Mouse (Mus musculus) heart, adult 9 months (tissue): ENCODE measurements around the gene Serinc4.
"Not testable (repeated sequence)": the region's sequence is repeated elsewhere in the genome, so short reads cannot be mapped to it uniquely, and the experiment has no call there.

Source experiments
- DNase-seq, 2 experiments: peaks; one replicate each; pipeline ENCODE4 v3.0.0; 2022; ENCODE audit warnings: low spot score in 2 of 2

The Serinc4 gene

DNA sequence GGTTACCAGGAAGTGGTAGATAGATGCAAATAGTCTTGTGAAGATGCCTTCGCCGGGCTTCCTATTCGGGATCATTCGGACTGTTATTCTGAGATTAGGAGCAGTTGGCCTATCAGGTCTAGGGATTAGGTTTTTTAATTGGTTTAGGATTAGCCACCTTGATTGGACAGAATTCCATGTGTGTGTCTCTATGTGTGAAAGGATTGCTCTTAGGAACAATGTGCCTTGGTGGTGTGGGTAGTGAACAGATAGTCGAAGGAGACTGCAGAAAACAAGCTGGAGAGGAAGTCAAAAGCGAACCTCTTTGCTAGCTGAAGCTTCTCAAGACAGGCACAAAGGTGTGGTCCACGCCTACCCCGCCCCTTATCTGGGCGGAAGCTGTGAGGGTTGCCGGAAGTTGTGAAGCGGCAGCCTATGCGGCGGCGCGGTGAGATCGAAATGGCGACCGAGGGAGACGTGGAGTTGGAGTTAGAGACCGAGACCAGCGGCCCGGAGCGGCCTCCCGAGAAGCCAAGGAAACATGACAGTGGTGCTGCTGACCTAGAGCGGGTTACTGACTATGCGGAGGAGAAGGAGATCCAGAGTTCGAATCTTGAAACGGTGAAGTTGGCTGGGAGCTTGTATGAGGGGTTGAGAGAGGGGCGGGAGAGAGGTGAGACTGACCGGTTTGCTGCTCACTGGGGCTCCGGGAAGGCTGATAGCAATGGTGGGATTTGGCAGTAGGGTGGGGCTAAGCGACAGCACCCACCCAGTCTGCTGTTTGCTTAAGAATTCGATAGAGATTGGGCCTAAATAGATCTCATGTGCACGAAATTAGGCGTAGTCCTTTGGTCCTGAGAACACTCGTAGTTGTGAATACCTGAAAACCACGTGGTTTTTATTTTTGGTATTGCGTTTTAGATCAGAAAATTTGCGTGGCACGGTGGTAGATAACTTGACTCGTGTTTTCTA, at the start of gene Serinc4:
Gene Serinc4, minus strand, starts transcription at position 90 of the 951 bp plus-strand sequence.
- DNase-seq, result peak; percentile 77 to 79

DNA sequence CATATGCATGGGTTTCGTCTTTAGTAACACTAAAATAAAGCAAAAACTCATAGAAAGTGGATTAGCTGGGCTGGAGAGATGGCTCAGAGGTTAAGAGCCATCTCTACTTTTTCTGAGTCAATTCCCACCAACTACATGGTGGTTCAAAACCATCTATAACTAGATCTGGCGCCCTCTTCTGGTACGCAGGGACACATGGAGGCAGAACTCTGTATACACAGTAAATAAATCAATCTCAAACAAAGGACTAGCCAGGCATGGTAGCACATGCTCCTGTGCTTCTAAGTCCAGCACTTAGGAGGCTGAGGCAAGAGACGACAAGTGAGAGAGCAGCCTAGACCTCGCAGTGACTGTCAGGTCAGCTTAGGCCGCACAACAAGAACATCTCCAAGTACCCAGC, 45.0 kb upstream of the Serinc4 start:
- DNase-seq, result not testable (repeated sequence)

DNA sequence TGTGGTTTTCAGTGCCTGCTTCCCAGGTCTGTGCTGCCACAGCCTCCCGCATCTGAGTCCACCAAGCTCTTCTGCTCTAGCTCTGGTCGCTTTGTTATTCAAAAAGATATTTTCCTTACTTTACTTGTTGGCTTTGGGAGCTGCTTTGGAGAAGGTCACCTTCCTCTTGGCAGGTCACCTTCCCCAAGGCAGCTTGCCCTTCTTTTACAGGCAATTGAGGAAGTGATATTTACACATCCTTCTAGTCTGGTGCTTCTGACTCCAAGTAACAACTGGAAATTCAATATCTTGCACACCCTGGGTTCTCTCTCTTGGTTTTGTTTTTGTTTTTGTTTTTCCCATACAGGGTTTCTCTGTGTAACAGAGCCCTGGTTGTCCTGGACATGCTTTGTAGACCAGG, 27.8 kb upstream of the Serinc4 start:
- not testable (repeated sequence) for DNase-seq

DNA sequence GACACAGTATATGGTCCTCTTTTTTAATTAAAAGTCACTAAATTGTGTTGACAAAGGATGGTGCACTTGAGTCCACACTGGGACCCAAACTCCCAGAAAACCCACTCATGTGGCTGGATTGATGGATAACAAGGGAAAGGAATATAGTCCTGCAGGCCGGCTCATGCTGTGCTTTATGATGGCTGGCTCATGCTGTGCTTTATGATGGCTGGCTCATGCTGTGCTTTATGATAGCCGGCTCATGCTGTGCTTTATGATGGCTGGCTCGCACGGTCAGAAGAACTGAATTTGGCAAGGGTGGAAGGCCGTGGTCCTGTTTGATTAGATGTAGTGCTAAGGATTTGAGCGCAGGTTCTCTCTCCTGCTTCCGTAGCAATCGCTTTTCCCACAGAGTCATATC, 27.0 kb upstream of the Serinc4 start:
- no peak for DNase-seq

DNA sequence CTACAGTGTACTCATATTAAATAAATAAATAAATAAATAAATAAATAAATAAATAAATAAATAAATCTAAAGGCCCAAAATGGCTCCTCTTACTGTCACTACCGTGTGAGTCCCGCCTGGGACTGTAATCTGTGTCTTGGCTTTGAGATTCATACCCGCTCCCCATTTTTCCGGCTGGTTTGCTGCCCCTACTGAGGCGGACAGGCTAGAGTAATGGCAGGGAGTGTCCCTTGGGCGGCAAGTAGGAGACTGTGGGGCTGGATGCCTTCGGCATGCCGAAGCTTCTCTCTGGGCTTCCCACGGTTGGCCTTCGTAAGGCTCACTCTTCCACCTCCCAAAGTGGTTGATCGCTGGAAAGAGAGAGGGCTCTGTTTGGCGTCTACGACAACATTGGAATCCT, 24.3 kb upstream of the Serinc4 start:
- not testable (repeated sequence) for DNase-seq

DNA sequence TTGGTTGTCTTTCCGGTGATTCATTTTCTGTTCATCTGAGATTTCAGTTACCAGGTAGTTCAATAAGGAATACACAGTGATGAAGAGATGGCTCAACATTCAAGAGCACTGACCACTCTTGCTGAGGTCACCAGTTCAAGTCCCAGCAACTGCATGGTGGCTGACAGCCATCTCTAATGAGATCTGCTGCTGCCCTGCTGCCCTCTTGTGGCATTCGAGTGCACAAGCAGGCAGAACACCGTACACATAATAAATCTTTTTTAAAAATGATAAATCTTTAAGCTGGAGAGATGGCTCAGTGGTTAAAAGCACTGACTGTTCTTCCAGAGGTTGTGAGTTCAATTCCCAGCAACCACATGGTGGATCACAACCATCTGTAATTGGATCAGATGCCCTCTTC, 23.9 kb upstream of the Serinc4 start:
- no peak for DNase-seq

DNA sequence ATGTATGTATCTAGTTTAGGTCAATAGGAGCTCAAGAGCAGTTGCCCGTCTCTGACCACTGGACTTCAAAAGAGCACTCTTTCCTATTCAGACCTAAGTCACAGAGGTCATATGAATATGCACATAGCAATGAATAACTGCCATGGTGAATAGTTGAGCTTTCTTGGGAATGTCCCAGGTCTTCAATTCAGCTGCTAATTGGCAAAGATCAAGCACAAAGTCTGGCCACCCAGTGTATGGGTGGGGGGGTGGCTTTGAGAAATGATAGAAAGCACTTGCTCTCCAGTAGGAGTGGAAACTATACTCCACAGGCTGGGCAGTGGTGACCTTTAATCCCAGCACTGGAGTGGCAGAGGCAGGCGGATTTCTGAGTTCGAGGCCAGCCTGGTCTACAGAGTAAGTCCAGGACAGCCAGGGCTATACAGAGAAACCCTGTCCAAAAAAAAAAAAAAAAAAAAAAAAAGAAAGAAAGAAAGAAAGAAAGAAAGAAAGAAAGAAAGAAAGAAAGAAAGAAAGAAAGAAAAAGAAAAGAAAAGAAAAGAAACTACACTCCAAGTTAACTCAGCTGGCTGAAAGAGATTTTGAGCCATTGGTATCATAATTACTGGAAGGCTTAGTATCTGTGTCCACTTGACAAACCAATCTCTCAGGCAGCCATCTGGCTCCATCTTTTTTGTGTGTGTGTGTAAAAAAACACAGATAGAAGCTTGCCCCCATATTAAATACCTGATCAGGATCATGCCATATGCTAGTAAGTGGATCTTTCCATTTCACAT, 21.1 kb upstream of the Serinc4 start:
- DNase-seq, result no peak

DNA sequence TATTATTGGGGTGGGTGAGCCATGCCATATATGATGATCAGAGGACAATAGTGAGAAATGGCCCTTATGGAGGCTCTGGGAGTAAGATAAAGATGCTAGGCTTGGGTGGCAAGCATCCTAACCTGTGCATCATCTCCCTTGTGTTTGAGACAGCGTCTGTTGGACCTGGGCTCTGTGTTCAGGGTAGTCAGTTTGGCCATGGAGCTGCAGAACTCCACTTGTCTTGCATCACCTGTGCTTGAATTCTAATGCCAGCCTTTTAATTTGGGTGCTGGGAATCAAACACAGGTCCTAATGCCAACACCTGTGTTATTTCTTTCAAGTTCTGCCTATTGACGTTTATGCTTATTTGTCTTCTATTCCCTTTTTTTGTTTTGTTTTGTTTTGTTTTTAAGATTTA, 18.7 kb upstream of the Serinc4 start:
- DNase-seq, result not testable (repeated sequence)

DNA sequence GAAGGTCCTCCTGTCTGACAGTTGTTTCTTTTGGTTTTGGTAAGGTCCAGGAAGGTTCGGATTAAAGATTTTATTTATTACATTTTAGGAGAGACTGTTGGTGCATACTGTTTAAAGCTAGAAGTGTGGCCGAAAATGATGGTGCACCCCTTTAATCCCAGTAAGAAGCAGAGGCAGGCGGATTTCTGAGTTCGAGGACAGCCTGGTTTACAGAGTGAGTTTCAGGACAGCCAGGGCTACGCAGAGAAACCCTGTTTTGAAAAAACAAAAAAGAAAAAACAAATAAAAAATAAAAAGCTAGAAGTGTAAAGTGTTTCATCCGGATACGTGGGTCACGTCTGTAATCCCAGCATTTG, 17.6 kb upstream of the Serinc4 start:
- no peak for DNase-seq

DNA sequence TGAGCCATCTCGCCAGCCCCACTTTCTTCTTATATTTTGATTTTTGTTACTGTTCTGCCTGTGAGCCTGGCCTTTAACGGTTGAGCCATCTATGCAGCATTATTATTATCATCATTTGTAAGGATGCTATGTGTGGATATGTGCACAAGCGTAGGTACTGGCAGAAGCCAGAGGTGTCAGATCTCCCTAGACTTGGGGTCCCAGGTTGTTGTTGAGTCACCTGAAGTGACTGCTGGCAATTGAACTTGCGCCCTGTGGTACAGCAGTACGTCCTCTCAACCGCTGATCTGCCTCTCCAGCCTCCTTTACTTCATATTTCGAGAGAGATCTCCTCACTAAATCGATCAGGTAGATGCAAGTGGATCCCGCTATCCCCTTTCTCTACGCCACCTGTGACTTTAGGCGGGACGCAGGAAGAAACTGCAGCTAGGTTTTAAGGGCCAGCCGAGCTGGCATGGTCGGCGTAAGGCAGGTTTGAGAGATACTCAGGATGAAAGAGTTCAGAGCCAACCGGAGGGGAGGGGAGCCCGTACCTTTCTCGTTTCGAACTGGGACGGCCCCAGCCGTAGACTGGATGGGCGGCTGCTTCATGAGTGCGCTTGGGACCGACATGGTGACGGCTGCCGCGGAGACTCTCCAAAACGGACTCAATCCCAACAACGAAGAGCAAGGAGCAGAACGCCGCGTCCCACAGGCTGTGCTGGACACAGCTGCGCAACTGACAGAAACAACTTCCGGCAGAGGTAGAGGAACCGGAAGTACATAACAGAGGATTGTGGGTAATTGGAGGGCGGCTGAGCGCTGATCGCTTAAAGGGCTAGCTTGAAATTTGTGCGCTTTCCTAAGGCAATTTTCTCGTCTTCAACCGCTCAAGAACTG, 17.0 kb upstream of the Serinc4 start, which contains the start of gene Mfap1b:
Gene Mfap1b, minus strand, starts transcription at position 767 of the 879 bp plus-strand sequence.
- DNase-seq, result peak; percentile 82 to 86

DNA sequence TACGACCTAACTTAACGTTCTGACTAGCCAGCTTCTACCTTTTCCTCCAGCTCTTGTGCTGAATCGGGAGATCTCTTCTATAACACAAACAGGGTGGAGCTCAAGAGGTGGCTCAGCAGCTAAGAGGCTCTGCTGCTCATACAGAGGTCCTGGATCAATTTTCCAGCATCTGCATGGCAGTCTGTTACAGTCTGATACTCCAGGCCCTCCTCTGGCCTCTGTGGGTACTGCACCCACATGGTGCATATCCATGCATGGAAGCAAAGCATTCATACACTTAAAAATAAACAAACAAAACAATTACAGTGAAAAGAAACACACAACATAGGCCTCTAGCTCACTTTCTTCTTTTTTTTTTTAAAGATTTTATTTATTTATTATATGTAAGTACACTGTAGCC, 16.2 kb upstream of the Serinc4 start:
- not testable (repeated sequence) for DNase-seq

DNA sequence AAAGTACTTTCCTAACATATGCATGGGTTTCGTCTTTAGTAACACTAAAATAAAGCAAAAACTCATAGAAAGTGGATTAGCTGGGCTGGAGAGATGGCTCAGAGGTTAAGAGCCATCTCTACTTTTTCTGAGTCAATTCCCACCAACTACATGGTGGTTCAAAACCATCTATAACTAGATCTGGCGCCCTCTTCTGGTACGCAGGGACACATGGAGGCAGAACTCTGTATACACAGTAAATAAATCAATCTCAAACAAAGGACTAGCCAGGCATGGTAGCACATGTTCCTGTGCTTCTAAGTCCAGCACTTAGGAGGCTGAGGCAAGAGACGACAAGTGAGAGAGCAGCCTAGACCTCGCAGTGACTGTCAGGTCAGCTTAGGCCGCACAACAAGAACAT, 12.4 kb upstream of the Serinc4 start:
- not testable (repeated sequence) for DNase-seq

DNA sequence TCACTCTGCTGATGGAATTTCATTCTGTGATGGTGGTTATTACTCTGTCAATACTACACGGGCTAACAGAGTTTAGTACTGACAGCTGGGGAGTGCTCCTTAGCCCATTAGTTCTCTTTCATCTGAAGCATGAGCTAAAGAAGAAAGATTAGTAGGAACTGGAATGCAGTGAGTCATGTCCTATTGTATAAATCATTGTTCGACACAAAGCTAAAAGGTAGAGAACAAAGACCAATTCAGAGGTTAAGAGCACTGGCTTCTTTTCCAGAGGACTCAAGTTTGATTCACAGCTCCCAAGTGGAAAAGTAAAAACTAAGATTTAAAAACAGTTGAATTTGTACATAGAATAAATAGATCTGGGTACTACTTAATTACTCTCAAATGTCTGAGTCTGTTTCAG, 3.5 kb upstream of the Serinc4 start:
- no peak for DNase-seq

DNA sequence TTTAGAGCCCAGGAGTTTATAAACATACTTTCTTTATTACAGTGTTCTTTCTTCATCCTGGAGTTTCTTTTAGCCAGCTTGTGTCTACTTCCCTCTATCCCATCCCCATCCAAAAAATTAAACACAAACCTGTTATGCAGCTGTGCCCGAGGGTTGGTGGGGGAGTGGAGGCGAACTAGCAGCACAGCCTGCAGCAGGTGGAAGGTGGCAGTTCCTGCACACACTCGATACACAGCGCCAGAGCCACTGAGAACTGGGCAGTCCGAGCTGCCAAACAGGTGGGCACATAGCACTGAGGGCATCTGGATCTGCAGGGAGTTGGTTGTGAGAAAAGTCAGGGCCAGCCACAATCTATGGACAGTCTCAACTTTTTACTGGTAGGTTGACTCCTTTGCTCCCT, 1.0 kb downstream of the Serinc4 start:
- DNase-seq, result no peak

DNA sequence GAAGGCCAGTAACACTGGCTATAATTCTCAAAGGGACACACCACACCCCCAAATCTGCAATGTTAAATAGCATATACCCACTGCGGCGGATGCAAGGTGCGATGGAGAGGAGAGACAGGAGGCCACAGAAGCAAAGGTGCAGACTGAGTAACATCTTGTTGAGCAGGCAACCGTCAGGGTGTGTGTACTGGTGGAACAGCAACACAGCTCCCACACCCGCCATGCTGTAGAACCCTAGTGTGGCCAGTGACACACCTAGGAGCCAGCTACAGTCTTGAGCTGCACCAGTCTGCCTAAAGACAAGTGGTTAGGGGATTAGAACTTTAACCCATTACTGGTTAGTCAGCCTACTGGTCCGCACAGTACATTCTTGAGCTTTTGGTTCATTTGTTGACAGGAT, 2.7 kb downstream of the Serinc4 start:
- no peak for DNase-seq

DNA sequence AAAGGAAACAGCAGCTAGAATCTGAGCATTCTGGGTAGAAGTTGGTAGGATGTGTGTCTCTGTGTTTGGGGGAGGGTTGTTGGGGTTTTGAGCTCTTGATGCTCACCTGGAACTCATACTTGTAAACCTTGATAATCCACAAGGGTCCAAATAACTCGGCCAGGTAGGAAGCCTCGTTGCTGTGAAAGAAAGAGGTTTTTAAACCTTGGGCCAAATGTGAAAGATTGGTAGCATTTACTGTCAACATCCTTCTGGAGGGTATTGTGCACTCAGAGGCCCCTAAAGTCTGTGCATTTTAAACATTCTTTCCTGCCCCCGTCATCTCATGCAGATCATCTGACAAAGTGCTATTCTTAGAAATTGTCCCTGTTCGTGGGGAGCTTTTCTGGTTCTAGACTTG, 3.6 kb downstream of the Serinc4 start, which contains the start of gene Hypk:
Gene Hypk, plus strand, starts transcription at position 301 of the 400 bp plus-strand sequence.
- no peak for DNase-seq

DNA sequence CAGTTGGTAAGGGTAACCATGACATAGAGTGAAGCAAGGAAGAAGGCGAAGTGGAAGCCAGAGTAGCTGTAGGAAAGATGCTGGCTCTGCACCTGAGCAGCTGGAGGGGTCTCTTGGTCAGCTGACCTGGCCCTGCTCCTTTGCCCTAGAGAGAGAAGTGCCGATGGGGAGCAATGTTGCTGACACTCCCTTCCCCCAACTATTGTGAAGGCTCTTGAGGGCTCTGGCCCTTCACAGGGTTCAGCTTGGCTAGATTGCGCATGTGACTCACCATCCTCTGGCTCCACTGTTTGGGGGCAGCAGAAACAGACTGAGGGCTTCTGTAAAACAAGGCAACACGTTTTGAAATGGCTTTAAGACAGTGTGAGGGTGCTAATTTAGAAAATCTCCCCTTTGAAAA, 4.2 kb downstream of the Serinc4 start:
- no peak for DNase-seq

DNA sequence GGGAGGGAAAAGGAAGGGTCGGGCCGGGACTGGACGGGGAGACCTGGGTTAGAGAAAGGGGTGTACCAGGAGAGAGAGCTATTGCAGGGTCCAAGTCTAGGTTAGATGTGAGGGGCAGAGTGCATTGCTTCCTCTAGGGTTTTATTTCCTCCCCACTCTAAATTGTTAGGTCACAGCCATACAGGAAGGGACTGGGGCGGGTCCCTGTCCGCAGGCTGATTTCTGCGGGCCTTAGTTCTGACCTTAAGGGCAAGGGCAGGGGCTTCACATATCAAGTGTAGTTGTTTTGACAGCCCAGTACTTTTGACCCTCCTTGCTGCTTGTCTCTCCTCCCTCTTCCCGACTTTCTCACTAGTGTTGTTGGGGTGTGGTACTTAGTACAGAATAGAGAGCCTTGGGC, 6.5 kb downstream of the Serinc4 start:
- peak; percentile 40 to 49 for DNase-seq

DNA sequence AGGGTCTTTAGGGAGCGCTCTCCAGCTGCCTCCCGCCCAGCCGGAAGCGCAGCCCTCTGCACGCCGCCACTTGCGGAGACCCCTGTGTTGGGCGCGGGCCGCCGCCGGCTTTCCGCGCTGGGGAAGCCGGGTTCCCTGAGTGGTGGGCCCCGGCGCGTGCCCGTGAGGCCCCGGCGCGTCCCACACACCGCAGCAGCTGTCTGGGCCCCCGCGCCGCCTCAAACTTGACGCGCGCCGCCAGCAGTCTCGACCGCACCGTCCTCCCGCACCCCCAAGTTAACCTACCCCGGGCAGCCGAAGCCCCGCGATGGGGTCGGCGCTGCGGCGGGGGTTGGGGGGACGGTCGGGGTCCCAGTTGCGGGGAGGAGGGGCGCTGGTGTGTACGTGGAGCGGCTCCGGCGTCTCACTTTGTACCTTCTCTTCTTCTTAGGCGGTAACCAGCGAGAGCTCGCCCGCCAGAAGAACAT, 7.0 kb downstream of the Serinc4 start:
- peak in 1 of 2 experiments; percentile 44 for DNase-seq

DNA sequence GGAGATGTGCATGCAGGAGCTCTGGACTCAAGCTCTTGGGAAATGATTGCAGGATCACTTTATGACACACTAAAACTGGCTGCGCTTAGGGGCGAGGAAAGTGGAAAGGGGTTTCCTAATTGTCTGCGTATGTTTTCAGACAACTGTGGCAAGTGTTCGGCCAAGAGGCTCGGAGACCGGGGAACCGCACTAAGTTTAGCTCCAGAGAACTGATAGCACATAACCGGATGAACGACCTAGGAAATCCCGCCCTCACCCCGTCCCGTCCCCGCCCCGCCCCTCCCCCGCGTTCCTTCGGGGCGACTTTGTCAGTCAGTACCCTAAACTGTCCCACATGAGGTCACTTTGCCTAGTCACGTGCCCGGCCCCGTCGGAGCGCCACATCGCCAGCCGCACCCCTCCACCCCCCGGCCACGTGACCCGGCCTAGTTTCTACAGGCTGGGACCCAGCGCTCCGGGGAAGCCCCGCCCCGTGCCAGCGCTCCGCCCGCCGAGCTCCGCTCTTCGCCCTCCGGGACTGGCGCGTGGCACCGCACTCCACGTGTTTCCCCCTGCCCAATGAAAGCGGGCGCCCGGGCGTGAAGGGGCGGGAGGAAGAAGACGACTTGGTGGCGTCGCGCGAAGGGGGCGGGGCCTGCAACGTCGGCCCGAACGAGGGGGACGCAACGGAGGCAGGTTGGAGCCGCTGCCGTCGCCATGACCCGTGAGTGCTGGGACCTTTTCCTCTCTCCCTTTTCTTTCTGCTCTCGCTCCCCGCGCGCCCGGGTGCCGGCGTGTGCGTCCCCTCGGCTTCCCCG, 7.6 kb downstream of the Serinc4 start, which contains the start of gene Serf2:
Gene Serf2, plus strand, starts transcription at position 457 of the 797 bp plus-strand sequence.
- DNase-seq, result peak; percentile 100

DNA sequence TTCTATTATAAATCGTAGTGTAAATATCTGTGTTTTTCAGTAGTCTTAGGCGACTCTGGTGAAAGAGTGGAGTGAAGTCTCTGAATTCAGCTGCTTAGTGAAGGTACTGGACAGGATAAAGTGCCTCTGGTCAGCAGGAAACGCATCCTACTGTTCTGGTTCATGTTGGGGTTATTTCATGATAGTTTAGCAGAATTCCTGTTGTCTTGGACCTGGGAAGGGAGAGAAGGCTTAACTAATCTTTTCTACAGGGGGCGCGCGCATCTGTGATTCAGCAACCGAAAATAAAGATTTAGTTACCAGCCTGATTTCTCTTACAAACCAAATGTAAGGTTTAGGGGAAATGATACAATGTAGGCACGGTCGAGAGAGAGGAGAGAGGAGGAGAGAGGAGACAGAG, 8.4 kb downstream of the Serinc4 start:
- DNase-seq, result peak; percentile 50 to 67
